Mouse (Mus musculus) heart, postnatal 10 days (tissue): Measurements from ENCODE around the gene Brap. TPM values are rescaled to one million over a fixed set of nuclear protein-coding genes. Genes with fewer than 3 reads are reported as not detected.
"Not testable (repeated sequence)": the region's sequence is repeated elsewhere in the genome, so short reads cannot be mapped to it uniquely, and the experiment has no call there.

Source experiments
- DNase-seq, 2 experiments: peaks; one replicate each; pipeline ENCODE4 v3.0.0; 2021
- intact Hi-C: fragments of 180-260 bp; cut with DNase I; formaldehyde crosslinking; loops from one replicate; pipeline ENCODE4 v1.15.1; 2025
- total RNA-seq, 2 experiments: library from RNA; stranded (reverse); gene quantifications; 2 replicates each; pipeline ENCODE4 v1.2.3; 2021

Brap gene
- total RNA-seq, 2 experiments from 2014 or later = 28.2 to 35.2 TPM

DNA sequence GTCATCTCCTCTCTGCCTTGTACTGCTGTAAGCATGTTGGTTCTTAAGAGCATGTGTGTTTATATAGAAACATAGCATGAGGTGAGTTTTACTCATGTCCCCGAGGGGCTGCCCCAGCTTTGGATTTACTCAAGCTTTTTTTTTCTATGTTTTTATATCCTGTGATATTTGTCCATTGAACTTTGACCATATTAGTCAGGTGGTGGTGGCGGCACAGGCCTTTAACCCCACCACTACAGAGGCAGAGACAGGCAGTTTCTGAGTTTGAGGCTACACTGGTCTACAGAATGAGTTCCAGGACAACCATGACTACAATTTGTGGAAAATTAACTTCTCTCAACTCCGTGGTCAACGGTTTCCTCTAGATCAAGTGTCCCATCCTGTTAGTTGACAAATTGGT lies 6.7 kb downstream of the Brap start:
- intact Hi-C loops = no loop called here
- DNase-seq = no peak

DNA sequence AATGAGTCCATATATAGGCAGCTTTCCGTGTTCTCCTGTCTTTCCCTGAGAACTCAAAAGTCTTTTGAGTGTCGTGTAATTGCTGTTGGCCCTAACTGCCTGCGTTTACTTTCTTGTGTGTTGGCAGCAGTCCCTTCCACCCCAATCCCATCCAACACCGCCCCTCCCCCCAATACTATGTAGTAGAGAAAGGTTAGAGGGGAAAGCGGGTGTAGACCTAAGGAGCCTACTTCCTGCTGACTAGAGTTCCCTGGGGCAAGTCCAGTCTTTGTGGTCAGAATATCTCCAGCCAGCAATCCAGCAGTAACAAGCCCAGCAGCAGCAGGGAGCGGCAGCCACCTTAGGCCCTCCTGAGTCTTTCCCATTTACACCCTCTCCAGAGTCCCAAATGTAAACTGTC lies 8.0 kb downstream of the Brap start:
- DNase-seq = no peak
- intact Hi-C loops = no loop called here

DNA sequence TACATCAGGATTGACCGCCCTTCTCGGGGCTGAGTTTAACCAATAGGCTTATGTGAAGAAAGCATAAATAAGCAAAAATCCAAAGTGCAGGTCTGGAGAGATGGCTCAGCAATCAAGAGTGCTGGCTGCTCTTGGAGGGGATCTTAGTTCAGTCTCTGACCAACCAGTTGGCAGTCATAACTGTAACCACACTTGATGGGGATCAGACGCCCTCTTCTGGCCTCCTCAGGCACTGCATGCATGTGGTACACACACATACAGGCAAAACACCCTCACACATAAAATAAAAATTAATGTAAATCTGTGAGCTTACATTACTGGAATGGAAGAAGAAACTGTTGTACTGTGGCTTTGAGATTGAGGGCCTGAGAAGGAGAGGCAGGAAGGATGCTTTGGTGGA lies 10.0 kb downstream of the Brap start:
- DNase-seq = peak in 1 of 2 experiments; percentile 35
- intact Hi-C loops = no loop called here

DNA sequence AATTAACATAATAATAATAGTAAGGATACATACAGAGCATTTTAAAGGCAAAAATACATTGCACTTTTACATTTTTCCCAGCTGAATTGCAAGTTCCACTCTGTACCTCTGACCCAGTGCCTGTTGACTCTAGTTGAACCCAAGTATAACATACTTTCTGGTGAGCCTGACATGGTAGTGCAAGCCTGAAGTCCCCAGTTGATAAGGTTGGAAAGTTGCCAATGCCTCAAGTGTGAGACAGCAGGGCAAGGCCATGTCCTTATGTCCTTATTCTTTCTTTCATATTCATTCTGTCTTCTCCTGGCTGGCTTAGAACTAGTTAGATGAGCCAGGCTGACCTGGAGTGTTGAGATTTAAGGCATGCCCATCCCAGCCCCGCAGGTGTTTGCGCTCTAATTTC lies 21.9 kb downstream of the Brap start:
- DNase-seq = no peak
- intact Hi-C loops = no loop called here

DNA sequence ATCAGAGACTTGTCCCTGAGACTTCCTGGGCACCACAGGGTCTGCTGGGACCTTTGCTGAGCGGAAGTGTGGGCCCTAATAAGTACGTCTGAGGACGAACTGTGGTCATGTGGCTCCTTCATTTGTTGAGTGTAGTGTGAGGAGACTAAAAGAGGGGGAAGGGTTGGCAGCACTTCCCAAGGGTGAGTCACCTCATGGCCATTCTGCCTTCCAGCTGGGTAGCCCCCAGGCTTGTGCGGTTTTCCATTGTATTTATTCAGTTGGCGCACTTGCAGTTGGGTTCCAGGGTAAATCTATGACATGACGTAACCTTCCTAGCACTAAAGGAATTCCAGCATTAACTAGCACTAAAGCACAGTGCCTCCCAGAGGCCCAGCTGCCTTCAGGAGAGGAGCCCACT lies 25.1 kb downstream of the Brap start:
- no peak for DNase-seq
- intact Hi-C loops = no loop called here

DNA sequence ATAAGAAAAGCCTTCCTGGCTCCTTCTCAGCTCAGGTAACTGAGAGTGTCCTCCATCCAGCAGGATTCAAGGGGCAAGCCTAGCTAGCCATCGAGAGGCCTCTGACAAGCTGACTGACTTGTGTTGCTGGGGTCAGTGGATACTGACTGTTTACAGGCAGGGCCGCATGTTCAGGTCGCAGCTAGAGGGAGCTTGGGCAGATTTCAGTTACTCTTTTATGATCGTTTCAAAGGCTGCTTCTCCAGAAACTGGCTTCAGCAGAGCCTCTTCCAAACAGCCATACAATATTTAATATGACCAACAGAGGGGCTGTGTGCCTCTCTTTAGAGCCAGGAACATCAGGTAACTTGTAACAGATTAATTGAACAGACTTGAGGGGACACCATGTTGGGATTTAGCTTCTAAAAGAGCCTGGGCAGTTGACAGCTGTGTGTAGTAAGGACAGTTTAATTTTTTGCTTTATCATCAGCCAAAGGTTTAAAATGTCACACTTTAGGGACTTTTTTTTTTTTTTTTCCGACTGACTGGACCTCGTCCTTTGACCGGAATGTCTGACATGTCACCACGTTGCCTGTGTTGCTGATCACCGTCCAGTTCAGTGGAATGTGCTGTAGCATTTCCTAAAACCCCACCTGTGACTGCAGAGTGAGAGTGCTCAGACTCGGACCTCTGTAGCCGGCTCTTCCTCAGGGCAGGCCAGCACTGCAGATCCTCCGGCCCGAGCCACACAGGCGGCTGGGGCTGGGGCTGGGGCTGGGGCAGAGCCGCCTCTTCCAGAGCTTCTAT lies 25.9 kb downstream of the Brap start:
- peak; percentile 27 to 41 for DNase-seq
- intact Hi-C loops = no loop called here

DNA sequence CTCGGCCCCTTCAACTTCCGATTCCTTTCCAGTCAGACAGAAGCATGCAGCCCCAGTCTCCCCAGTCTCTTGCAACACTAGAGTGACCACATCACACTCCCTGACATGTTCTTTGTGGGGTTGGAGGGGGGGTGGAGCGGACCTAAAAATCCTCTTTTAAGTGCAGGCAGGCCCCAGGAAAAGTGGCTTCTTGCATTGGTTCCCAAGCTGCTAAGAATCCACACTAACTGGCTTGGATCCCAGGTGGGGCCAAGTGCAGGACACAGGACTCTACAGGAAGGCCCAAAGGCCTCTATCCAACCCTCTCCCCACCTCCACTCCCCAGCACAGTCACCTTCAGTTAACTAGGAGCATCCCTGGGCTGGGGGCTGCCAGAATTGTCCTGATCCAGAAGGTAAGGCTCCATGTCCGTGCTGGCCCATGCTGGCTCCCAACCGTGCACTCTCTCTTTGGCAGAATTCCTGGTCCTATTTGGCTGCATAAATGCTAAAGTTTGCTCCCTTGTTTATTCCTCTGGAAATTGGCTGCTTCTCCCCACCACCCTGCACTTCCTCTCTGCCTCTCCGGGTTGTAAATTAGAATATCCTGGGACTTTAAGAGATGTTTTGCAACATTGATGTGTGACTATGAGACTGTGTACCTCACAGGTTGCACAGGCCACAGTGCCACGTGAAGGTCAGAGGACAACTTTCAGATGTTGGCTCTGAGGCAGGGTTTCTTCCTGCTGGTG lies 30.3 kb downstream of the Brap start:
- DNase-seq = peak; percentile 56 to 60
- intact Hi-C loops = no loop called here

DNA sequence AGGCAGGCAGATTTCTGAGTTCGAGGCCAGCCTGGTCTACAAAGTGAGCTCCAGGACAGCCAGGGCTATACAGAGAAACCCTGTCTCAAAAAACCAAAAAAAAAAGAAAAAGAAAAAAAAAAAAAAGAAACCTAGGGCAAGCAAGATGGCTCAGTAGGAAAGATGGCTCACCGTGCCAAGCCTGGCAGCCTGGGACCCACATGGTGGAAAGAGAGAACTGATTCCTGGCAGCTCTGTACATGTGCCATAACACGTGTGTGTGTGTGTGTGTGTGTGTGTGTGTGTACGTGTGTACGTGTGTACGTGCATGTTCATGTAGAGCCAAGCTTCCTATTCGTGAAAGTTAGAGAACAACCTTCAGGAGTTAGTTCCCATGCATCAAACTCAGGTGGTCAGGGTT lies 31.1 kb downstream of the Brap start:
- DNase-seq, intact Hi-C loops: not testable (repeated sequence)

DNA sequence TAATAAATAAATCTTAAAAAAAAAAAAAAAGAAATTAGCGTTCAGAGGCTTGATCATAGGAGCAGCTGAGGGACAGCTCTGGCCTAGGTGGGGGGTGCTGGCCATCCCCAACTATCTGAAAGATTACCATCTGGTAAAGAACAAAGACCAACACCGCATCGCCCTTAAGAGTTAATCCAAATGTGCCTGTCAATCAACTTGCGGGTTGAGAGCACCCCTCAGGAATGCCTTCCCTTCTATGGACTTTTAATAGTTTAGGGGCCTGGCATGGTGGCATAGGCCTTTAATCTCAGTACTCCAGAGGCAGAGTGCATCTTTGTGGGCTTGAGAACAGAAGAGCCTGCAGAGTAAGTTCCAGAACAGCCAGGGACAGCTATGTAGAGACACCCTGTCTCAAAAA lies 32.5 kb downstream of the Brap start:
- DNase-seq = no peak
- intact Hi-C loops = no loop called here

DNA sequence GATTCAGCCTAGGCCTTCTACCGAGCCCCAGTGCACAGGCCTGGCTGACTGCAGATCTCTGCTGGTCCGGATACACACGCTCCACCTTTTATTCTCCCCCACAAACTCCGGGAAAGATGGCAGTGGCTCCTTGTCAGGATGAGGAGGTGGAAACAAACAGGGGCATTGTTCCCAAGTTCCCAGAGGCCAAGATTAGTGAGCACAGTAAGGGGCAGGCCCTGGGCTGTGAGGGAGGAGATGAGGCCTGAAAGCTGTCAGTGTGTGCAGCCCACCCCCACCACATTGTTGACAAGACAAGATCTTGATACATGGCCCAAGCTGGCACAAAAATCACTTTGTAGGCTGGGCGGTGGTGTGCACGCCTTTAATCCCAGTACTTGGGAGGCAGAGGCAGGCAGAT lies 36.4 kb downstream of the Brap start:
- DNase-seq = no peak
- intact Hi-C loops = no loop called here

DNA sequence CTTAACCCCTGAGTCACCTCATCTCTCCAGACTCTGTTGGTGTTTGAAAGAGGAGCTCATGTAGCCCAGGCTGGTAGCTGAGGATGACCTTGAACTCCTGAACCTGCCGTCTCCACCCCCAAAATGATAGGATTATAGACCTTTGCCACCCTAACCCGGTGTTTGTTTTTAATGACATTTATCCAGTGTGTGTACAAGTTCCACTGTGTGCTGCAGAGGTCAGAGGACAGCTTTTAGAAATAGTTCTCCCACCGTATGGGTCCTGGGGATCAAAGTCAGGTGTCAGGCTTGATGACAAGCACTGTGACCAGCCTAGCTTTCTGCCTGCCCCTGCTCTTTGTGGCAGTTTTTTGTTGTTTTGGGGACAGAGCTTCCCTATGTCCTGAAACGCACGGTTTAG lies 39.5 kb downstream of the Brap start:
- intact Hi-C loops = no loop called here
- no peak for DNase-seq

DNA sequence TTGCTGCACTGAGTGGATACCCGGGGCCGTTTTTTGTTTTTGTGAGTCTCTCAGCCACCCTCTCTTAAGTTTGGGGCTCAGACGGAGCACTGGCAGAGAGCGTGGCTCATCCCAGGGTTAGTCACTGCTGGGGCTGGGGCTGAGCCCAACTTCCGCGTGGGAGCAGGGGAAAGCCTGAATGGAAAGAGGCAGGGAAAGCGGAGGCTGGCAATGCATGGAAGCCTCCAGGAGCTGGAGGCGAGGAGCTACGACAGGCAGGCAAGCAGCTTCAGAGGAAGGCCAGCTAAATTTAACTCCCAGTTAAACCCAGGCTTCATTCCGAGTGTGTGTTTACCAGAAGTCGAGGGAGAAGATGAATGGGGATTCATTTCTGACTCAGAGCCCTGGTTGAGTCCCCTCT lies 40.1 kb downstream of the Brap start:
- DNase-seq = no peak
- intact Hi-C loops = no loop called here

DNA sequence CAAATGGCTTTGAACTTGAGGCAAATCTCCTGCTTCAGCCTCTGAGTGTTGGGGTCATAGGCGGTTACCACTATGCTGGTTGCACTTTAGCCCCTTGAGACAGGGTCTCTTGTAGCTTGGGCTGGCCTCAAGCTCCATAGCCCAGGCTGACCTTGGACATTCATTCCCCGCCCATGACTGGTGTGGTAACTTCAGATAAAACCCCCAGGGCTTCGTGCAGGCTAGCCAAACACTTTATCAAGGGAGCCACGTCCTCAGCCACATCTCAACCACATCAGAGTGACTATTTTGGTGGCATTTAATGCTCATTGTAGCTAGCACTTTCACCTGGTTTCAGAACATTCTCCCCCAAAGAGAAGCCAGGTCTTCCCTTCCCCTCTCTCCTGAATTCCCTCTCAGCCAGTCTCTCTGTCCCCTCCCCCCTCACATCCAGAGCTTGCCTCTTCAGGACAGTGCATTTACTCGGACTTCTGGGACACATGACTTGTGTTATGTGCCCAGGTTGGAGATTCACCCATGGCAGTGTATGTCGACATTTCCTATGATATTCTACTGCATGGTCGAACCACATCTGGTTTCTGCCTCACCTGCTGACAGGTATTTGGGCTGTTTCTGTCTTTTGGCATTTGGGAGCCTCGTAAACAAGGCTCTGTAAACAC lies 40.9 kb downstream of the Brap start:
- no peak for DNase-seq
- intact Hi-C loops = no loop called here

DNA sequence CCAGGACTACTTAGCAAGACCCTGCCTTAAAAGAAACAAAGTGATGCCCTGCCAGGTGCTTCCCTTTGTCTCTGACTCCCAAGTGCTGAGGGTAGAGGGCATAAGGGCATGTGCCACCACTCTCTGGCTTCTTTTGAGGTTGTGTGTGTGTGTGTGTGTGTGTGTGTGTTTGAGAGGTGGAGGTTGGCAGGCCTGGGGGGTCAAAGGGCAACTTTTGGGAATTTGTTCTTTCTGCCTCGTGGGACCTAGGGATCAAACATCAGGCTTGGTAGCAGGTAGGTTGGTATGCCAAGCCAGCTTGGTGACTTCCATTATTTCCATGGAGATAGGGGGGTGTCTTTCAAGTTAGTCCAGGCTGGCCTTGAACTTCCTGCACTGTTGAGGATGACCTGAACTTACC lies 43.0 kb downstream of the Brap start:
- no peak for DNase-seq
- intact Hi-C loops = no loop called here

DNA sequence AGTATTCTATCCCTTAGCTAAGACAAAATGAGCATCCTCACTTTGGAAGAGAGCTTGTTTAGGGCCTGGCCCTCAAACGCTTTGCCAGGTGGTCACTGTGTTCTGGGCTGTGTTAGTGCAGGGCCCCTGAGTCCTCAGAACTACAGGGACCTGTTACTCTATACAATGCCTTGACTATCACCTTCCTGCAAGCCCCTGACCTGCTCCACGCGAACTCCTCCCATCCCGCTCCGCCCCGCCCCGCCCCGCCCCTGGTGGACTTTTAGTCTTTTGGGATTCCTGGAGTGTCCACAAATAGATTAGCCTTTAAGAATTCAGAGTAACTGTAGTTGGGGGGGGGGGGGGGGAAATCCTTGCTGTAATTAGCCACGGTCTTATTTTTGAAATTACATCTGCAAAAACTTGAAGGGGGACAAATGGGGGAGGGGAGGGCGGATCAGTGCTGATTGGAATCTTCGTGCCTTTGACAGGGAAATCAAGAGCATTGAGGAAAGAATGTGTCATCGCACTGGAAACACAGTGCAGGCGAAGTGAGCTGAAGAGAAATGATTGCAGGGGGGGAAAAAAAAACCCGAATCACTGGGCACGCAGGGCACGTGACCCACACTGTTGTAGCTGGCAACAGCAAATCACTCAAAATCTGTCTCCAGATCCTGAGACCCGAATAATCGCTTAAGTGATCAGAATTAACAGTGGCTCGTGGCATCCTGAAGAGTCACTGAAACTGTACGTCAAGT lies 44.3 kb downstream of the Brap start:
- DNase-seq = no peak
- intact Hi-C loops = no loop called here

DNA sequence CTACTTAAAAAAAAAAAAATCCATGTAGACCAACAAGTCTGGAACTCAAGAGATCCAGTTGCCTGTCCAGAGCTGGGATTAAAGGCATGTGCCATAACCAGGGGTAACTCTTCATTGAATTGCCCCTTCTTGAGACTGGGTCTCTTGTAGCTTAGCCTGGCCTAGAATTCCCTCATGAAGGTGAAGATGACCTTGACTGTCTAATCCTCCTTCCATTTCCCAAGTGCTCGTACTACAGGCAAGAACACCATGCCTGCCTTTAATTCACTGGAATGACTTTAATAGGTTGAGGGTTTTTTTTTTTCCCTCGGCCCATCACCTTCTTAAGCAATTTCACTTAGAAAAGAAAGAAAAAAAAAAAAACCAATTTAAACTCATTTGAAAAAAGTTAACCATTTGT lies 50.0 kb downstream of the Brap start:
- DNase-seq = no peak
- intact Hi-C loops = loop anchor here (5.0 kb wide), 2 partner anchors 132 to 258 kb away; partner anchors contain the start of genes Erp29 and Tmem116

DNA sequence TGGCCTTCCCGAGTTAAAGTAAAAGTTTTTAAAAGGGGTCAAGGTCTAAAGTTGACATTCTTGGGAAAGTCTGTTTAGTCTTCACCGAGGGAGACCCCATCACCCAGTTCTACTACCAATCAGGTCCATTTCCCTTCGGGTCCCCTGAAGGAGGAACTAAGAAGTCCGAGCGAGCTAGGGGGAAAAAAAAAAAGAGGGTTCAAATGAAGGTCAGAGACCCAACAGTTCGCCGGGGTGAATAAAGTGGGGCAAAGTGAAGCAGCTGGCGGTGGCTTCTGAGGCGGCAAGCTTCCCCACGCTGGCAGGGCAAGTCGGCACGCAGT lies 50.4 kb downstream of the Brap start:
- DNase-seq = no peak
- intact Hi-C loops = loop anchor here (5.0 kb wide), 2 partner anchors 131 to 259 kb away; partner anchors contain the start of genes Erp29 and Tmem116

DNA sequence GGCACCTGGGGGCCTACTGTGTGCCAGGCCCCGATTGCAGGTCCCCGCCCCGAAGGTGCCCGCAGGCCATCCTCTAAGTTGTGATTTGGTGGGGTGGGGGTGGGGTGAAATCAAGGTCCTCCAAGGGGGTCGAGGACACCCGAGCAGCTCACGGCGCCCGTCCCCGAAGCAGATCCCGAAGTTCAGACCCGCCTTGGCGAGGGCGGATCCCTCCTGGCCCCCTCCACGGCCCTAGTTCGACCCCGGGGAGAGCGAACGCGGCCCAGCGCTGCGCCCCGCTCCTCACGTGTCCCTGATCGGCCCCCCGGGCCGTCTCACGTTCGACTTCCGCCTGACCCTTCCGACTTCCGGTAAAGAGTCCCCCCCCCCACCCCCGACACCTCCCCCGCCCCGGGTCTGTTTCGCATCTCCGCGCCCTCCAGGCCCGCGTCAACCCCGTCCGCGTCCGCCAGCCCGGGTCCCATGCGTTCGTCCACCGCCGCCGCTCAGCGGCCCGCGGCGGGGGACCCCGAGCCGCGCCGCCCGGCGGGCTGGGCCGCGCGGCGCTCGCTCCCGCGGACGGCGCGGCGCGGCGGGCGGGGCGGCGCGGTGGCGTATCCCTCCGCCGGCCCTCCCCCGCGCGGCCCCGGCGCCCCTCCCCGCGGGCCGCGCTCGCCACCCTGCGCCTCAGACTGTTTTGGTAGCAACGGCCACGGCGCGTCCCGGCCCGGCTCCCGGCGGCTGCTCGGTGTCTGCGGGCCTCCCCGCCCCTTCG lies 51.0 kb downstream of the Brap start, which contains the start of gene Atxn2:
Gene Atxn2, plus strand, starts transcription at position 164 of the 754 bp plus-strand sequence.
- intact Hi-C loops = loop anchor here (5.0 kb wide), 2 partner anchors 131 to 259 kb away; partner anchors contain the start of genes Erp29 and Tmem116
- peak; percentile 90 to 91 for DNase-seq

DNA sequence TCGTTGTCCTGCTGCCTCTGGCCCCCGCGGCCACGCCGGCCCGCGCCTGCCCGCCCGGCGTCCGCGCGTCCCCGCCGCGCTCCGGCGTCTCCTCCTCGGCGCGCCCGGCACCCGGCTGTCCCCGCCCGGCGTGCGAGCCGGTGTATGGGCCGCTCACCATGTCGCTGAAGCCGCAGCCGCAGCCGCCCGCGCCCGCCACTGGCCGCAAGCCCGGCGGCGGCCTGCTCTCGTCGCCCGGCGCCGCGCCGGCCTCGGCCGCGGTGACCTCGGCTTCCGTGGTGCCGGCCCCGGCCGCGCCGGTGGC lies 51.5 kb downstream of the Brap start:
- no peak for DNase-seq
- intact Hi-C loops = loop anchor here (5.0 kb wide), 2 partner anchors 130 to 260 kb away; partner anchors contain the start of genes Erp29 and Tmem116
